Mouse (Mus musculus) thymus, postnatal 36 days (tissue): Measurements from ENCODE around the gene Def8.

Source experiments
- DNase-seq, 2 experiments: peaks; one replicate each; pipeline ENCODE4 v3.0.0; 2022; ENCODE audit warnings: mixed read lengths in 2 of 2

Def8 gene

DNA sequence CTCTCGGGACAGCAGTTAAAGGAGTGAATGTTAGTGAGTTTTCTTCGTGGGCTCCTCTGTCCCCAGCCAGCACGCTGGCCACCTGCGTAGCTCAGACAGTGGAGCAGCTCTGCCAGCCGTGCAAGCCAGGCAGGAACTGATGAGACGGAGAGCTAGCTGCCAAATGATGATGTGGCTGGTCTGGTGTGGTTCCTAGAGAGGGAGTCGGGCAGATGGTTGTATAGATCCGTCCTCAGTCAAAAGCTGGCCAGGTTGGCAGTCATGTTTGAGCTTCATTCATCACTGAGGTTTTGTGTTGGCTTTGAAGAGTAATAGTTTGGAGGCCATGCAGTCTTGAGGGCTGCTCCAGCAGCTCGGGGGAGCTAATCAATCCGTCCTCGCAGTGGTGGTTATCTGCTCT, 75.6 kb downstream of the Def8 start:
- DNase-seq: no peak

GRCm38 (mm10) chr8:123499556-123499955, 76.2 kb downstream of the Def8 start:
- DNase-seq: no peak

GRCm38 (mm10) chr8:123502192-123502591, 78.9 kb downstream of the Def8 start:
- DNase-seq: no peak

DNA sequence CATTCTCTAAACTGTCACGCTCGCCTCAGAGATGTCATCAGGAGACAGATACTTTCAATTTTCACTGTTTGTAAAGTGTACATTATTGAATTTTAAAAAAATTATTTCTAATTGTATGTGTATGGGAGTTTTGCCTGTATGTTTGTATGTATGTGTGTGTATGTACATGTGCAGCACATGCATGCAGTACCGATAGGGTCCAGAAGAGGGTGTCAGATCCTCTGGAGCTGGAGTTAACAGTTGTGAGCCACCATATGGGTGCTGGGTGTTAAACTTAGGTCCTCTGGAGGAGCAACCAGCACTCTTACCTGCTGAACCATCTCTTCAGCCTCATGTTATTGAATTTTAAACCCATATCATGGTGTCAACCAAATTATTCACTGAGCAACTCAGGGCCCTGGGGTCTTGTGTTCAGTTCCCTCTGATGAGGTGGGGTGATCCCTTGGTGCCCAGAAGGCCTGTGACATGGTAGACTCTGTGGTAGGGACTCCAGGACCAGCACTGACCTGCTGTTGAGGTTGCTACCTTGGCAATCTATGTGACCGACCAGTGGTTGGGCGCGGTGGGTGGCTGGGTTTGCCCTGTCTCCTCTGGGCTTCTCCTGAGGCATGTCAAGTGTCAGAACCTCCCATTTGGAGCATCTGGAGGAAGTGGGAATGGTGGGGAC, 80.6 kb downstream of the Def8 start:
- no peak for DNase-seq

DNA sequence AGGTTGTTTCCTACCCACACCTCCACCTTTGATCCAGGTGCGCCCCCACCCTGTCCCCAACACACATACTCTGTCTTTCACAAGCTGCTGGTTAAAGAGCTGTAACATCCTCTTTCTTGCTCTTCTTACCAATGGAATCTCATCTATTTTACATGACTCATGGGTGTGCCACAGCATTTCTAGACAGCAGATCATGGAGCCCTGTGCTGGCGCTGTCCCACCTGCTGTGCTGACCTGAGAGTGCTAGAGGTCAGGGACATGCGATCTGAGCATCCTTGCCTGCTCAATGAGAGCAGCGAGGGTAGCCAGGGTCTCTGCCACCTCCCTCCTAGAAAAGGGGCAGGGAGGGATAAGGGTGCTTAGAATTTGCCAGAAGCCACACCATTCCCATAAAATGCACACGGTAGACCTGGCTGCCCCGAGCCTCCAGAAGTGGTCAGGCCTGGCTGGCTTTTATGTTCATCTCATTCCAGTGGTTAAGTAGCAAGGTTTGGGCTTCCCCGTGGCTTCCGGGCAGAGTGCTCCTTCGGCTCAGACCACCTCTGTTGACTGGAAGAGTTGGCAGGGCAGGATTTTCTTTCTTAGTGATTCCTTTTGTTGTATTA, 81.4 kb downstream of the Def8 start:
- no peak for DNase-seq

DNA sequence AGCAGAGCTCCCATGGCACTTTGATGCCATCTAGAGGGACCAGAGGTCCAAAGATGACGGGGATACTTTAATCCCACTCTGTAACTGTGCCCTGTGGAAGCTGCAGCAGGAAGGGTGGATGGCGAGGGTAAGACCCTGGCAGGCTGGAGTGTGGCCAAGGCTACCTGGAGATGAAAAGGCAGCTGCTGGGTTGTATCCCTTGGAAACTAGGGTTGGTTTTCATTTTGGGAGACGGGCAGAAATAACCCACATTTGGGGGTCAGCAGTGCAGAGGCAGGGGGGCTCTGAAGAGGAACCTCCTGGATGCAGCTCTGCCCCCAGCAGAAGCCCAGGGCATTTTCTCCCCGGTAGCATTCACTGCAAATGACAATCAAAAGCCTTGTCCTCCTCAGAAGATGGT, 81.9 kb downstream of the Def8 start:
- DNase-seq: no peak

DNA sequence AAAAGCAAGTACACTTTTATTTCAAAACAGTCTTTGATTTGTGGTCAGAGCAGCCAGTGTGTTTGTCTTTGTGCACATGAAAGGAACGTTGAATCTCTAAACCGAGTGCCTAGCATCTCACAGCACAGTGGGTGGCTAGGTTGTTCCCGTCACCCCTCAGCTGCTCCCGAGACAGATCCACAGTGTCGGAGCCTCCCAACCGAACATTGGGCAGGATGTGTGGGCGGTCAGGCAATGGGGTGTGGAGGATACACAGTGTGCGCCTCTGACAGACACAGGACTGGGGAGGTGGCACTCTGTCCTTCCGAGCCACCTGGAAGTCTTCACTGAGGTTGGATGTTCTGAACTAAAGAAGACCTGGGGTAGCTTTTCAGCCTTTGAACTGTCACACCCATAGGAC, 82.4 kb downstream of the Def8 start:
- no peak for DNase-seq

DNA sequence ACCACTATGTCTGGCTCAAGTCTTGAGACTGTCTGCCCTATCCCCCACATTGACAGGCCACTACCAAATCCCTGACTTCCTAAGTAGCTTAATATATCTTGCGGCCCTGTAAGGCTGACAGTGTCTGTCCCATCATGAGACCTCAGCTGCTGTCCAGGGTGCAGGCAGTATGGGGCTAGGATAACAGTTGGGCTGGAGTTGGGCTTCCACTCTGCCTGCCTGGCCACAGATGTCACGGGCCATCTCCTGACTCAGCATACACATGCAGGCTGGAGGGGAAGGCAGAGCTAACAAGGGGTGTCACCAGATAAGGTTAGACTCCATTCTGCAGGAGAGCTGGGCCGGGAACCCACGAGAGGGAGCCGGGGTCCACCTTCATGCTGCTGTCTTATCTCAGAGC, 83.8 kb downstream of the Def8 start:
- DNase-seq: no peak

DNA sequence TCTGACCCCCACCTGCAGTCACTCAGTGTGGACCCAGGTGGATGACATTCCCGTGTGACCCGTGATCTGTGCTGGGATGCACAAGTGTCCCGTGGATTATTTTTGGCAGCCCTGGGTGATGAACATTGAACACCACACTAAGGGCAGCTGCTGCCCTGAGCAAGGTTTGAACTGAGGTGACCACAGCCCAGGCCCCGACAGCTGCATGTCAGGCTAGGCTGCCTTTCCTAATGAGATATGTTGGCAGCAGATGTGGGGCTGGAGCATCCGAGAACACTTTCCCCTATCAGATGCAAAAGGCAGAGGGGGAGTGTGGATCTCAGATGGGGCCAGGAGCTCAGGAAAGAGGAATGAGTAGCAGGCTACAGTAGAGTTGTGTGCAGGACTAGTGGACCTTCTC, 87.5 kb downstream of the Def8 start:
- no peak for DNase-seq
